In the genomic region with DNA sequence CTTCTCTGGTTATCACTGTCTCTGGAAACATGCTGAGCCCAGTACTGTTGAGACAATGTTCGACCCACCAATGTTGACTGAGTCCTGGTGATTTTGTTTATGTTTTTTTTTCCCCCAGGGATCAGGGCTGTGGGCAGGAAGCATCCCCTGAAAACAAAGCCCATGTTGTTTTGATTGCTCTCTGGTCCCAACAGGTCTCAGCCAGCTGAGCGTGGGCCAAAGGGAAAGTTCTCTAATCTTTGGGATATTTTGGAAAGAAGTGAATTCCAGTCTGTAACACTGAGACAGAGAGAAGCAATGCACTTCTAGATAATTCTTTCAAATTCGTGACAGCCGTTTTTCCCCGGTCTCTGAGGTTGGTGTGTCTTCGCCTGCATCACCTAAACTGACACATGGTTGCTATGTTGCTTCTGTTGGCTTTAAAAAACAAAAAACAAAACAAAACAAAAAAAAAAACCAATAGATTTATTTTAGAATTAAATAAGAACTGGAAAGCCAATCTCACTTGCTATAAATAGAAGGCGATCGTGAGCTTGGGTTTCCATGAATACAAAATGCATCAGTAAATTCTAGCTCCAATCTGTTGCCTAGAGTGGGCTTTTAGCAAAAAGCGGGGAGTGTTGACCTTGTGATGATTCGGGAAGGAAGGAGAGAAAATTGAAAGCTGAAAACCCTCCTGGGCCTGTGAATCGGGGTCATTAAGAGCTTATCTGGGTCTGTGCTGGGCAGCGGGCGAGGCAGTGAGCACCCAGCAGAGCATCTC, we compare ENCODE assay signal across 17 mouse cellular contexts. TPM values are rescaled to one million over a fixed set of nuclear protein-coding genes. Genes with fewer than 3 reads are reported as not detected.
A peak's percentile ranks its signal among the peaks of the same experiment; 100 is the strongest.
DNase-seq lines count a peak whose midpoint lies in the region; ATAC-seq and TF ChIP-seq lines count a peak whose summit lies in the region.
"Had no signal": no experiment of that assay in that cellular context is flagged by ENCODE, and none has a peak within 500 bp of the region (broad histone marks: within the 10 kb centered on the region; RNA-seq: fewer than 3 reads in every experiment).

No protein-coding gene starts in this region.

- peak overlapping the region; percentile 54 for H3K27ac ChIP-seq in forebrain, postnatal 0 days (ENCODE audit: low read depth, low read length)
- no peak overlapping the region for H3K27ac ChIP-seq in forebrain, embryonic 16.5 days (ENCODE audit: low read length)
- peak overlapping the region; percentile 49; the same call in 1 of the 2 replicates for H3K27ac ChIP-seq in testis, adult 2 months (ENCODE audit: control insufficient read depth, insufficient read depth, low read depth, low read length)
- H3K27ac ChIP-seq: intestine, embryonic 15.5 days; stomach, embryonic 15.5 days had no signal

- no peak for ATAC-seq in forebrain, postnatal 0 days
- ATAC-seq in forebrain, embryonic 16.5 days, result no peak
- ATAC-seq: intestine, embryonic 15.5 days had no signal

- no peaks in the 10 kb centered on the region for H3K27me3 ChIP-seq in forebrain, postnatal 0 days (ENCODE audit: insufficient read depth, low read length)
- H3K27me3 ChIP-seq in forebrain, embryonic 16.5 days (replicated peaks; ENCODE audit: control insufficient read depth, insufficient read depth, low read length), result no peaks in the 10 kb centered on the region
- H3K27me3 ChIP-seq in testis, adult 2 months (ENCODE audit: control insufficient read depth, insufficient read depth, low read length), result no peaks in the 10 kb centered on the region
- H3K27me3 ChIP-seq: intestine, embryonic 15.5 days; stomach, embryonic 15.5 days had no signal

- no peaks in the 10 kb centered on the region for H3K36me3 ChIP-seq in forebrain, postnatal 0 days (ENCODE audit: insufficient read depth)
- no peaks in the 10 kb centered on the region for H3K36me3 ChIP-seq in forebrain, embryonic 16.5 days (ENCODE audit: control insufficient read depth, insufficient read depth)
- H3K36me3 ChIP-seq in testis, adult 2 months (ENCODE audit: control insufficient read depth, insufficient read depth, low read length), result no peaks in the 10 kb centered on the region
- H3K36me3 ChIP-seq: intestine, embryonic 15.5 days; stomach, embryonic 15.5 days had no signal

- intact Hi-C loops in left cerebral cortex, postnatal 14 days (cut with DNase I), result no loop called here
- intact Hi-C loops in left cerebral cortex, postnatal 4 days (cut with DNase I), result no loop called here

- DNase-seq in forebrain, postnatal 0 days, result peak; percentile 34
- peak; percentile 31 to 50 for DNase-seq in left cerebral cortex, postnatal 14 days (ENCODE audit: low spot score in 2 of 2)
- DNase-seq in left cerebral cortex, postnatal 4 days, result no peak
- DNase-seq in testis, postnatal 14 days (ENCODE audit: low spot score), result no peak
- DNase-seq in urinary bladder, postnatal 4 days (ENCODE audit: low spot score in 2 of 2), result no peak
- DNase-seq in spleen, postnatal 4 days (ENCODE audit: low spot score in 2 of 2), result no peak
- DNase-seq: cerebellum, adult 2 months; kidney, postnatal 10 days; liver; lung, adult 2 months had no signal

- no peaks in the 10 kb centered on the region for H3K9me3 ChIP-seq in forebrain, postnatal 0 days (ENCODE audit: low read length)
- H3K9me3 ChIP-seq in forebrain, embryonic 16.5 days (ENCODE audit: control insufficient read depth, low read length), result no peaks in the 10 kb centered on the region
- H3K9me3 ChIP-seq: intestine, embryonic 15.5 days; stomach, embryonic 15.5 days had no signal

- 0 out of 2 replicates have a peak, but pooled peaks cover 7% of the 10 kb centered on the region for H3K4me1 ChIP-seq in forebrain, postnatal 0 days (ENCODE audit: insufficient read depth)
- peaks cover 4% of the 10 kb centered on the region; the same call in 1 of the 2 replicates for H3K4me1 ChIP-seq in forebrain, embryonic 16.5 days (replicated peaks; ENCODE audit: control insufficient read depth, insufficient read depth, low read length)
- no peaks in the 10 kb centered on the region for H3K4me1 ChIP-seq in testis, adult 2 months (ENCODE audit: control insufficient read depth, insufficient read depth, low read length)
- H3K4me1 ChIP-seq: intestine, embryonic 15.5 days; stomach, embryonic 15.5 days had no signal

- WGBS in forebrain, postnatal 0 days, result 45% methylated on average over 13 of the region's 13 CpGs
- 70% methylated on average over 13 of the region's 13 CpGs for WGBS in forebrain, embryonic 16.5 days

- H3K4me2 ChIP-seq in forebrain, postnatal 0 days (ENCODE audit: low read depth), result no peak overlapping the region
- H3K4me2 ChIP-seq in forebrain, embryonic 16.5 days (ENCODE audit: low read length), result no peak overlapping the region
- H3K4me2 ChIP-seq: intestine, embryonic 15.5 days; stomach, embryonic 15.5 days had no signal

- H3K4me3 ChIP-seq in forebrain, postnatal 0 days (ENCODE audit: low read depth, low read length), result no peak overlapping the region
- H3K4me3 ChIP-seq in forebrain, embryonic 16.5 days (replicated peaks; ENCODE audit: low read length), result no peak overlapping the region
- no peak overlapping the region for H3K4me3 ChIP-seq in testis, adult 2 months (ENCODE audit: control insufficient read depth, low read depth, low read length)
- H3K4me3 ChIP-seq: intestine, embryonic 15.5 days; myocyte; stomach, embryonic 15.5 days had no signal

- H3K9ac ChIP-seq in forebrain, postnatal 0 days, result 0 out of 2 replicates have a peak overlapping the region, but pooled peaks have one; percentile 3
- no peak overlapping the region for H3K9ac ChIP-seq in forebrain, embryonic 16.5 days (replicated peaks; ENCODE audit: low read depth, low read length)
- H3K9ac ChIP-seq: intestine, embryonic 15.5 days; stomach, embryonic 15.5 days had no signal

- no peak for TF ChIP-seq POLR2A in testis, adult 2 months (IDR thresholded peaks at IDR 0.05; ENCODE audit: control insufficient read depth, low read depth, low read length)

- TF ChIP-seq CTCF in forebrain, postnatal 0 days (IDR thresholded peaks at IDR 0.05; ENCODE audit: low read depth), result no peak
- TF ChIP-seq CTCF in testis, adult 2 months (IDR thresholded peaks at IDR 0.05; ENCODE audit: control insufficient read depth, insufficient read depth, insufficient replicate concordance, low read depth, low read length), result no peak

RNA-seq across cellular contexts. Expression of gene Alpl, which starts 16.9 kb away (rescaled TPM):
- total RNA-seq in forebrain, postnatal 0 days (2014; rRNA removed), result 10.1 and 11.2 TPM in 2 replicates
- 8.2 and 10.1 TPM in 2 replicates for polyA plus RNA-seq in forebrain, postnatal 0 days (2015; fragmentation: Nextera tagmentation; extraction: Ambion mirVana)
- 7.6 and 10.5 TPM in 2 replicates for polyA plus RNA-seq in forebrain, embryonic 16.5 days (2015; fragmentation: Nextera tagmentation; extraction: Ambion mirVana)
- 1 to 10 TPM; 8.0 to 8.8 TPM for total RNA-seq in left cerebral cortex, postnatal 14 days (2021)
- 1 to 10 TPM; 6.6 to 9.3 TPM for total RNA-seq in left cerebral cortex, postnatal 4 days (2021)
- 7.2 and 8.2 TPM in 2 replicates for polyA plus RNA-seq in testis, adult 2 months (2012; rRNA removed)
- total RNA-seq: hematopoietic stem cell, adult 5-6 weeks; megakaryocyte progenitor cell, adult 5-6 weeks had no signal

RNA-seq across cellular contexts. Expression of gene Ece1, which starts 48.9 kb away (rescaled TPM):
- 24.1 and 32.1 TPM in 2 replicates for total RNA-seq in forebrain, postnatal 0 days (2014; rRNA removed)
- polyA plus RNA-seq in forebrain, postnatal 0 days (2015; fragmentation: Nextera tagmentation; extraction: Ambion mirVana), result 14.4 and 16.2 TPM in 2 replicates
- polyA plus RNA-seq in forebrain, embryonic 16.5 days (2015; fragmentation: Nextera tagmentation; extraction: Ambion mirVana), result 12.4 and 16.3 TPM in 2 replicates
- total RNA-seq in left cerebral cortex, postnatal 14 days (2021), result 10 to 100 TPM; 80.9 to 84.3 TPM
- 10 to 100 TPM; 47.3 to 49.5 TPM for total RNA-seq in left cerebral cortex, postnatal 4 days (2021)
- 4.7 and 6.0 TPM in 2 replicates for polyA plus RNA-seq in testis, adult 2 months (2012; rRNA removed)

Comparison
In these comparisons a context has a peak if more than half of its experiments do, and no peak if none do; other contexts are left out.
1. DNase-seq: peak in forebrain, postnatal 0 days (single experiment) and left cerebral cortex, postnatal 14 days (2 of 2); none in left cerebral cortex, postnatal 4 days (single experiment), testis, postnatal 14 days (single experiment), urinary bladder, postnatal 4 days (0 of 2) and spleen, postnatal 4 days (0 of 2).